Mouse (Mus musculus): ENCODE data around the gene Gm13277.
"Not testable (repeated sequence)": the region's sequence is repeated elsewhere in the genome, so short reads cannot be mapped to it uniquely, and the experiment has no call there.

GRCm38 (mm10) chr4:88805761-88806160 is 17.3 kb downstream of the Gm13277 start:
- TF ChIP-seq CTCF, EP300 (IDR thresholded peaks at IDR 0.05; ENCODE audit: low read depth): not testable (repeated sequence)

Measured in liver, embryonic 14.5 days (tissue).